Mouse (Mus musculus) kidney, adult 11 months (tissue): ENCODE measurements at regions not wholly inside any gene's neighbourhood (a gene's known extent, or its start where the extent isn't known, plus 50 kb on each side); places are given as distances from the start of the nearest gene placed in this dataset.

Source experiments
- DNase-seq: peaks from one replicate; pipeline ENCODE4 v3.0.0; 2022

- no peak for DNase-seq
Observed at GRCm38 (mm10) chr2:79136619-79137458, 118.4 kb upstream of the Itga4 start.

GRCm38 (mm10) chr2:79137694-79138171, 117.5 kb upstream of the Itga4 start:
- DNase-seq, result no peak

GRCm38 (mm10) chr2:79138368-79139109, 116.7 kb upstream of the Itga4 start:
- no peak for DNase-seq

- no peak for DNase-seq
Observed at GRCm38 (mm10) chr2:79141961-79142360, 113.3 kb upstream of the Itga4 start.

- DNase-seq, result no peak
Observed at GRCm38 (mm10) chr2:79143196-79143595, 112.0 kb upstream of the Itga4 start.

GRCm38 (mm10) chr2:79145897-79146296, 109.3 kb upstream of the Itga4 start:
- no peak for DNase-seq

GRCm38 (mm10) chr2:79146563-79146962, 108.7 kb upstream of the Itga4 start:
- no peak for DNase-seq

- no peak for DNase-seq
Observed at GRCm38 (mm10) chr2:79149012-79149698, 106.1 kb upstream of the Itga4 start.

- DNase-seq, result no peak
Observed at GRCm38 (mm10) chr2:79151610-79152009, 103.6 kb upstream of the Itga4 start.

- DNase-seq, result no peak
Observed at GRCm38 (mm10) chr2:79152031-79152694, 103.1 kb upstream of the Itga4 start.

- no peak for DNase-seq
Observed at GRCm38 (mm10) chr2:79152695-79153057, 102.5 kb upstream of the Itga4 start.

- DNase-seq, result no peak
Observed at GRCm38 (mm10) chr2:79153070-79153469, 102.2 kb upstream of the Itga4 start.

GRCm38 (mm10) chr2:79158450-79159055, 96.7 kb upstream of the Itga4 start:
- no peak for DNase-seq

GRCm38 (mm10) chr2:79159336-79159735, 95.9 kb upstream of the Itga4 start:
- DNase-seq, result no peak

GRCm38 (mm10) chr2:79172967-79173919, 82.0 kb upstream of the Itga4 start:
- DNase-seq, result no peak

- no peak for DNase-seq
Observed at GRCm38 (mm10) chr2:79174282-79174681, 80.9 kb upstream of the Itga4 start.

- DNase-seq, result no peak
Observed at GRCm38 (mm10) chr2:79180782-79181181, 74.4 kb upstream of the Itga4 start.

GRCm38 (mm10) chr2:79183034-79183630, 72.1 kb upstream of the Itga4 start:
- DNase-seq, result no peak

- DNase-seq, result no peak
Observed at GRCm38 (mm10) chr2:79185234-79186101, 69.8 kb upstream of the Itga4 start.

- DNase-seq, result no peak
Observed at GRCm38 (mm10) chr2:79186878-79187277, 68.3 kb upstream of the Itga4 start.
